Mouse (Mus musculus) embryonic facial prominence, embryonic 12.5 days (tissue): Measurements from ENCODE around the gene Slc25a33. TPM values are rescaled to one million over a fixed set of nuclear protein-coding genes. Genes with fewer than 3 reads are reported as not detected.

Source experiments
- ATAC-seq: fragments of 200-750 bp; cut with Nextera tagmentation; 2 replicates; pipeline ENCODE4 v1.8.0; 2017; ENCODE audit not compliant: insufficient number of reproducible peaks, insufficient read depth, low FRiP score, low TSS enrichment
- H3K27ac ChIP-seq: fragments of 300-500 bp; sonication (generic); 2 replicates; pipeline ENCODE4 v1.5.1; 2016; ENCODE audit warnings: mild to moderate bottlenecking
- H3K27me3 ChIP-seq: fragments of 300-500 bp; sonication (generic); 2 replicates; pipeline ENCODE4 v1.6.1; 2016; ENCODE audit warnings: mild to moderate bottlenecking, moderate library complexity
- H3K36me3 ChIP-seq: fragments of 300-500 bp; sonication (generic); 2 replicates; pipeline ENCODE4 v1.6.1; 2016; ENCODE audit warnings: mild to moderate bottlenecking
- H3K4me1 ChIP-seq: fragments of 300-500 bp; sonication (generic); 2 replicates; pipeline ENCODE4 v1.6.1; 2016
- H3K4me2 ChIP-seq: fragments of 300-500 bp; sonication (generic); replicated peaks from 2 replicates; pipeline ENCODE4 v1.6.1; 2016; ENCODE audit warnings: mild to moderate bottlenecking, moderate library complexity
- H3K4me3 ChIP-seq: fragments of 300-500 bp; sonication (generic); 2 replicates; pipeline ENCODE4 v1.5.1; 2016; ENCODE audit warnings: mild to moderate bottlenecking
- H3K9ac ChIP-seq: fragments of 300-500 bp; sonication (generic); 2 replicates; pipeline ENCODE4 v1.6.1; 2016; ENCODE audit warnings: mild to moderate bottlenecking, moderate library complexity
- H3K9me3 ChIP-seq: fragments of 300-500 bp; sonication (generic); 2 replicates; pipeline ENCODE4 v1.6.1; 2016; ENCODE audit warnings: mild to moderate bottlenecking, moderate library complexity
- WGBS: fragments of 180-500 bp; shearing (Covaris S2); methylation state at CpG from one replicate; pipeline ENCODE4 v1.1.7; 2016; 5-methylcytosine and 5-hydroxymethylcytosine counted together
- microRNA-seq: library from miRNA; unstranded; fragments of <30 nt; microRNA quantifications from one replicate; pipeline ENCODE4, GENCODE M21; 2017
- polyA plus RNA-seq: library from polyadenylated mRNA; unstranded; fragments of >200 nt; fragmentation: Nextera tagmentation; extraction: Ambion mirVana; gene quantifications from 2 replicates; pipeline ENCODE4 v1.2.1, GENCODE M21; 2016

Gene Slc25a33
- polyA plus RNA-seq, 1 experiment from 2014 or later: 15.7 TPM

GRCm38 (mm10) chr4:149699953-149700352 is 74.1 kb downstream of the Slc25a33 start:
- Histone ChIP-seq H3K27ac (no peak overlapping the region), H3K27me3 (peaks cover 42% of the 10 kb centered on the region), H3K9ac (no peak overlapping the region), H3K36me3 (no peaks in the 10 kb centered on the region), H3K9me3 (no peaks in the 10 kb centered on the region), H3K4me3 (no peak overlapping the region), H3K4me2 (no peak overlapping the region), H3K4me1 (peaks cover 14% of the 10 kb centered on the region; the same call in 1 of the 2 replicates)
- ATAC-seq: no peak
- 82% methylated on average over 4 of the region's 4 CpGs for WGBS

- Histone ChIP-seq H3K27ac (no peak overlapping the region), H3K4me1 (peaks cover 14% of the 10 kb centered on the region; the same call in 1 of the 2 replicates), H3K4me2 (peak overlapping the region; percentile 78), H3K36me3 (no peaks in the 10 kb centered on the region), H3K9ac (peak overlapping the region; percentile 34), H3K4me3 (peak overlapping the region; percentile 40), H3K27me3 (peaks cover 42% of the 10 kb centered on the region), H3K9me3 (no peaks in the 10 kb centered on the region)
- ATAC-seq: peak; percentile 58; the same call in 1 of the 2 replicates
- under 1% methylated on average over 35 of the region's 35 CpGs for WGBS
These were observed 75.8 kb downstream of the Slc25a33 start for GRCm38 (mm10) chr4:149698197-149698821.

GRCm38 (mm10) chr4:149697506-149698196 is 76.4 kb downstream of the Slc25a33 start:
- peak overlapping the region; percentile 78 for H3K4me2 ChIP-seq
- peaks cover 42% of the 10 kb centered on the region for H3K27me3 ChIP-seq
- H3K27ac ChIP-seq: no peak overlapping the region
- 17% methylated on average over 15 of the region's 15 CpGs for WGBS
- peaks cover 14% of the 10 kb centered on the region; the same call in 1 of the 2 replicates for H3K4me1 ChIP-seq
- H3K9me3 ChIP-seq: no peaks in the 10 kb centered on the region
- H3K4me3 ChIP-seq: peak overlapping the region; percentile 40
- no peaks in the 10 kb centered on the region for H3K36me3 ChIP-seq
- no peak for ATAC-seq
- peak overlapping the region; percentile 34; the same call in 1 of the 2 replicates for H3K9ac ChIP-seq

GRCm38 (mm10) chr4:149696189-149696971 is 77.7 kb downstream of the Slc25a33 start:
- Histone ChIP-seq H3K4me1 (peaks cover 12% of the 10 kb centered on the region; the same call in 1 of the 2 replicates), H3K27ac (no peak overlapping the region), H3K4me2 (0 out of 2 replicates have a peak overlapping the region, but pooled peaks have one; percentile 9), H3K4me3 (no peak overlapping the region), H3K9ac (no peak overlapping the region), H3K36me3 (no peaks in the 10 kb centered on the region), H3K9me3 (no peaks in the 10 kb centered on the region), H3K27me3 (peaks cover 42% of the 10 kb centered on the region)
- WGBS: 33% methylated on average over 16 of the region's 16 CpGs
- no peak for ATAC-seq

Small RNA genes lying within 50 kb of the gene (microRNA-seq; reads per million reads assigned to microRNA genes)
- not detected for gene Gm47301

Other genes with a start within 250 kb of the Slc25a33 start
- 68.1 and 75.7 TPM in 2 replicates for gene Clstn1, start 187.8 kb downstream of the Slc25a33 start, polyA plus RNA-seq
- gene Pik3cd, start 71.7 kb downstream of the Slc25a33 start, polyA plus RNA-seq: 5.5 and 7.3 TPM in 2 replicates
- 38.1 and 39.0 TPM in 2 replicates for gene Tmem201, start 36.2 kb downstream of the Slc25a33 start, polyA plus RNA-seq
- 21.0 and 22.6 TPM in 2 replicates for gene Spsb1, start 180.8 kb upstream of the Slc25a33 start, polyA plus RNA-seq
- gene H6pd, start 234.7 kb upstream of the Slc25a33 start, polyA plus RNA-seq: 7.4 and 8.4 TPM in 2 replicates